Mouse (Mus musculus) T-helper 1 cell (primary cell): ENCODE results near the gene Acadsb.
"Not testable (repeated sequence)": the region's sequence is repeated elsewhere in the genome, so short reads cannot be mapped to it uniquely, and the experiment has no call there.

ENCODE experiments used
- in situ Hi-C: fragments of 300-600 bp; cut with MboI, MseI; formaldehyde crosslinking; loops from one replicate; pipeline ENCODE4 v1.15.1; 2025; ENCODE audit warnings: high pct_unique_total_duplicates

The Acadsb gene

DNA sequence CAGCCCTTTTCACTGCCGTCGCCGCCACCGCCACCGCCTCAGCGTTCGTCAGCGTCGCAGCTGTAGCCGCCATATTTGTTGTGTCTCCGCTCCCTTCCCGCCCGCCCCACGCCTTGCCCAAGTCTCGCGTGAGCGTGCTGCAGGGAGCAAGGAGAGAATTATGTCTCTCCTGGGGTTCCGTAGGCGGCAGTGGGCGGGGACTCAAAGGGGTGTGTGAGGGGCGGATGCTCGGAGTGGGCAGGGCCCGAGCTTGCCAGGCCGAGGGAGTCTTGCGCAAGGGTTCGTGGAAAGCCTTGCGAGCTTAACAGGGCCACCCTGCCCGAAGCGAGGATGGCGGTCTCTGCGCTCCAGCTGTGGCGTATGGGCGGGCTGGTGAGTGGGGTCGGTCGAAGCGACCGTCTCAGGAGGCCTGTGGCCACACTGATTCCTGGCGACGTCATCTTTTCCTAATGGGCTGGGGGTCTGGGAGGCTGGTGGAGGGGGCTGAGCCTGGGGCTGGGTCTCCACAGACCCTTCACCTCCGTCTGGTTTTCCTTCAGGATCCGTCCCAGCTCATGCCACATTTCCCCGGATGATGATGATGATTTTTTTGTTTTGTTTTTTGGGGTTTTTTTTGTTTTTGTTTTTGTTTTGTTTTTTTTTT, at the start of gene Acadsb, which contains the start of gene Ikzf5:
Gene Acadsb (plus strand): TSS at position 186 of the 643 bp plus-strand sequence.
Gene Ikzf5 (minus strand): TSS at position 106 of the 643 bp plus-strand sequence.
- in situ Hi-C loops = loop anchor here (5.0 kb wide), 1 partner anchor 48 kb away; the partner anchor contains the start of gene 2310057M21Rik

DNA sequence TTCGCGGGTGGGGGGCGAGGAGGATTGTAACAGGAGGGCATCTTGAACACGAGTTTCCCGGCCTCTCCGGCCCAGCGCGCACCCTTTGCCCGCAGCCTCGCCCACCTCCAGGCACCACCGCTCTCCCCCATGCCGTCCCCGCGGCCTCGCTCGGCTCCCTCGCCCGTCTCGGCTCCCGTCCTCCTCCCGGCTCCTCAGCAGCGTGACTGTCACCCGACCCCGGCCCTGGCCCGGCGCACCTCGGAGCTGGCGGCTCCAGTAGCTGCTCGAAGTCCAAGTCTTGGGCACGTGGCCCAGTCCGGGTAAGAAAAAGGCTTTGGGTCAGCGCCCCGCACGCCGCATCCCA, 48.2 kb upstream of the Acadsb start:
- in situ Hi-C loops = loop anchor here (5.0 kb wide), 1 partner anchor 50 kb away; the partner anchor contains the start of genes Acadsb and Ikzf5

DNA sequence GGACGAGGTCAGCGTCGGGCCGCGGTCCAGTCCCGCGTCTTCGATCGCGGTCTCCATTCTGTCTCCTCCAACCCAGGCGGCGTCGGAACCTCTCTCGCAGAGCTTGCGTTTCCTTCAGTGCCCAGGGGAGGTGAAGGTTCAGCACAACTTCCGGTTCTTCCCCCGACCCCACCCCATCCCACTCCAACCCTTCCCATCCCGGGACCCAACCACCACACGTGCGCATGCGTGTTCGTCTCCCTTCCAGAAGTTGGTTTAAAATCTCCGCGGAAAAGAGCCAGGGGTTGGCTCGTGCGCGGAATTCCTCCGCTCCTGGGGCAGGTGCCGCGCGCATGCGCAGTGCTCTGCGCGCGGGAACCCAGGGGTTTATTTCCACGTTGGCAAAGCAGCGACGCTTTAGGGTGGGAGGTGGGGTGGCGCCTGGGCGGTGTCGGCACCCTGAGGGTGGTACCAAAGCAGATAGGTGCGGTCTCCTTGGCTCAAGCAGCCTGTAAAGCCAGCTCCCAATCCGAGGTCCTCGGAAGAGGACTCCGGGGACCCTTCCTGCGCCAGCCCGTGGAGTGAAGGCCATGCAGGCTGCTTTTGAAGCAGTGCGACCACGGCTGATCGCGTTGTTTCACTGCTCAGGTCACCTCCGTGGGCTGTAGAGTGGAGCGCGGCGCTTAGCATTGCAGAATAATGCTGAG, 47.6 kb upstream of the Acadsb start, which contains the start of gene 2310057M21Rik:
Gene 2310057M21Rik (minus strand): TSS at position 145 of the 686 bp plus-strand sequence.
- in situ Hi-C loops = loop anchor here (5.0 kb wide), 1 partner anchor 50 kb away; the partner anchor contains the start of genes Acadsb and Ikzf5

DNA sequence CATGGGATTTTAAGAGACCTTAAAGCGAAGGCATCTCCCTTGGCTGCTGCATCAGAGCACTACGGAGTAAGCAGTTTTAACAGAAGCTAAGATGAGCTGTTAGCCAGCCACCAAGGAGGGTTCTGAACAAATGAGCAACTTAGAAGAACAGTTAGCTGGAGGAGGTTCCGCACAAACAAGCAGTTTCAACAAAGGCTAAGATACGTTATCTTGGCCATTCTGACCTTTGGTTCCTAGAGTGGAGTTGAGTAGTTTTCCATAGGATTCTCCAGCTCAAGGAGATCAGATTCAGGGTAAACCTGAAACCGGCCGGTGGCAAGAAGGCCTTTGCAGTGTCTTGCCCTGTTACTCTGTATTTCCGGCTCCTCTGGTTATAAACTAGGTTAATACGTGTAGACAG, 46.3 kb upstream of the Acadsb start:
- in situ Hi-C loops = loop anchor here (5.0 kb wide), 1 partner anchor 48 kb away; the partner anchor contains the start of genes Acadsb and Ikzf5

DNA sequence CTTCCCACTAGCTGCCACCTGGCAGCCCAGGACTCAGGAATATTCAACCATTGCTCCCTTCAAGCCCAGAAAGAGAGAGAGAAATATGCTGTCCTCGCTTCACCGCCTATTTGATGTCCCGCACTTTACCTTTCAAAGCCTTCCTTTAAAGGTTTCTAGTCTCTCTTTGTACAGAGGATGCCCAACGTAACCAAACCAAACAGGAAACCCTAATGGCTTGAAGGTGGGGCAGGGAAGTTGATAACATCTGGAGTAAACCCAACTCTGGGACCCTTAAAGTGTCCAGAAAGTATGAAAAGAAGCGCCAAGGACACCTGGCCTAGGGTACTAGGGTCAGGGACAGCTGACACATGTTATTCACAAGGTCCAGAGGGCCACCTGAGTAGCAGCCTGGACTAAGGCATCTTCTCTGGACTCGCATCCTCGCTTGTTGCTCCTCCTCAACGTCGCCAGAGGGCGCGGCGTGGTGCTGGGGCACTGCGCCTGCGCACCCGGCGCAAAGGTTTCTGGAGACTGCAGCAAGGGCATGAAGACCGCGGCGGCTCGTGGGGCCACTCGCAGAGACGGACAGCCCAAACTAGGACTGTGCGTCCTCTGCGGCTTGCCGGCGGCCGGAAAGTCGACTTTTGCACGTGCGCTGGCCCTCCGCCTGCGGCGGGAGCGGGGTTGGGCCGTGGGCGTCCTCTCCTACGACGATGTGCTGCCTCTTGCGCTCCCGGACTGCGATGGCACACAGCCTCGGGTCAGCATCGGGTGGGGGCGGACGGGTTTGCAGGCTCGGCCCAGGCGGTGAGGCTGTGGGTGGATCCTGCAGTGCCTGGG, 39.5 kb upstream of the Acadsb start, which contains the start of gene Pstk:
Gene Pstk (plus strand): TSS at position 494 of the 822 bp plus-strand sequence.
- in situ Hi-C loops = no loop called here

DNA sequence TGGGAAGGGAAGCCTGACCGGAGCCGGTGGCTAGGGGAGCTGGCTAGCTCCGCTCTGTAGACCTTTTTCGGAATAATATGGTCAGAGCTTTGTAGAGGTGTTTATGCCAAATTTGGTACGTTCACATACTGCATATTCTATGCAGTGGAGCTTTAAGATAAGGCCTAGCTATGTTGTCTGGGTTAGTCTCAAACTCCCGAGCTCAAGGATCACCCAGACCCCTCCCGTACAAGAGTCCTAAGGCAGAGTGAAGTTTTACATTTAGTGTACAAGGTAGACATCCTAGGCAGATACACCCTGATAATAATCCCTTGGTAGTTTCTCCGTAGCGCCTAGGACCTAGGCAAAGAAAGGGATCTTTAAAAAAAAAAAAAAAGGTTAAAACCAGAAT, 38.9 kb upstream of the Acadsb start:
- in situ Hi-C loops = no loop called here

DNA sequence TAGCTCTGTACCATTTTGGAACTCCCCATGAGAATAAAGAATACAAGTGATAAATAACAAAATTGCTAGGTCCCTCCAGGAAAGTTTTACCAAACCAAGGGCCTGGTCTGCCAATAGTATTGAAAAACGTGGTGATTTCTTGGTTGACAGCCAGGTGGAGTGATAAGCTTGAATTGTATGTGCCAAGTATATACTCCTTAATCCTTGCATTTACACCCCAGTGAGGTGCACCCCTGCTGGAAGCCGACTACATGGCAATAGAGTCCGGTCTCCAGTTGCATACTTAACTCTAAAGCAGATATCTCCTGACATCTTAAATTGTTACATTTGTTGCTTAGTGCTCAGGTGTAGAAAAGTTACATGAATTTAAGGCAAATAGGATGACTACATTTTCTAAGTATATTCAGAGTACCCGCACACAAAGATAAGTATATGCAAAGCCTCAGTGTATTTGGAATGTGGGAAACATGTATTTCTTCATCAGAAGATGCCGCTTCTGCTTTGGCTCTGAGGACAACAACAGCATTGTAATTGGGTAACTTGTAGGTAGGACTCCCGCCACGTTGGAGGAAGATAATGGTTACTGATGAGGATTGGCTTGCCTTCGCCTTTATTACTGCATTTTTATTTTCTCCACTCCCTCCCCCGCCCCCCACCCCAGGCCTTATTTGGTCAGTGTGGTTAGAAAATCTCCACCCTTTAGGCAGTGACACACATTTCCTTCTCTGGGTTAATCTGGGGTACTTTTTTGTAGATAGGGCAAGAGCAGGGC, 38.3 kb upstream of the Acadsb start:
- in situ Hi-C loops = no loop called here

DNA sequence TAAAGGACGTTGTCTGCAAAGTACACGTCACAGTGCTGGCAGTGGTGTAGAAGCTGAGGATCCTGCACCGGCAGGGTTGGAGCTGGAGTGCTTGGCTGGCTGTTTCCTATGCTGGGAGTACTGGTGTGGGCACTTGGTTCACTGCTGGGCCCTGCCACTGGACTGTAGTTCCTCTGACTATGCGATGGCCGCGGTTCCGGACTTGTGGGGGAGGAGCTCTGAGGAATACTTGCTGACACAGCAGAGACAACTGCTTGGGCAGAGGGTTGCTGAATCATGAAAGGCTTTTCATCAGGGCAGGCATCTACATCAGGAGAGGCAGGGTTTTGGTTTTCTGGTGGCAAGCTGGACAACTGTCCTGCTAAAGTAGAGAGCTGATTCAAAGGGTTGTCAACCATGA, 18.6 kb upstream of the Acadsb start:
- in situ Hi-C loops = not testable (repeated sequence)

DNA sequence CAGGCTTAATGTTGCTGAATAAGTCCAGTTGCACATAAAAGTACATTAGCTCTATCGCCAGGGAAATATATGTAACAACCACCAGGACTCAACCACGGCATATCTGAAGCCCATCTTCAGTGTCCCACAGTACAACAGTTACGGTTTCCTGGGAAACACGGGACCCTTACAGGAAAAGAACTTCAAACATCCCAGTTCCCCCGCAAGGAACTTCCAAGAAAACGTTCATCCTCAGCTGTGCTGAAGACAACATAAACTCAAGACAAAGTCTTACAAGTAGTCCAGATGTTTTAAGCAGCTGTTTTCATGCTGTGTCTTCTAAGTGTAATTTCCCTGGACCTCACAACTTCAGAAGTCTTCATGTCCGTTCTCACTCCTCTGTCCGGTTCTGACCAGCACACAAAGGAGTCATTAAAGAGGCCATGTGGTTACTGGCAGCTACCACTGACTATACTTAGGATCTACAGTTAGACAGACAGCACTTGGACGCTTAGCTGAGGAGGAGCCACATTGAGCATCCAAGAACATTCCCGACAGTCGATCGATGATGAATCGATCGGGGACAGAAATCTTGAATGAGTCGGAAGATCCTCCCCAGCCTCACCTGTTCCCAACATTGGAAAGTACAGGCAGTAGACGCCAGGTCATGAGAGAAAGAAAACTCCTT, 947 bp upstream of the Acadsb start:
- in situ Hi-C loops = no loop called here

DNA sequence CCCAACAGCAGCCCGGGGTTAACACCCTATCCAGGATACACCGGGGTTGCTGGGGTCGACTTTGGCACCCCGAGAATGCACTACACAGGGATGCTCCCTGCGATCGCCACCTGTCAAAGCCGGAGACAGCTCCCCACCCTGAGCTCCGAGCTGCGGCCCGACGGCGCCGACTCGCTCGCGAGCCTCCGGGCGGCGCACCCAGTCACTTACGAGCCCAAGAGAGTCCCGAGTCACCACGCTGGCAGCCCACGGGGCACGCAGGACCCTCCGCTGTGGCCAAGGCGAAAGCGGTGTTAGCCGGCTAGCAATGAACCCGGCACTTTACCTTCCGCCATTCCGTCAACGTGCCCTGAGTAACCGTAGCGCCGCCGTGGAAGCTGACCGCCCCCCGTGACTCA, 414 bp upstream of the Acadsb start:
- in situ Hi-C loops = loop anchor here (5.0 kb wide), 1 partner anchor 48 kb away; the partner anchor contains the start of gene 2310057M21Rik

DNA sequence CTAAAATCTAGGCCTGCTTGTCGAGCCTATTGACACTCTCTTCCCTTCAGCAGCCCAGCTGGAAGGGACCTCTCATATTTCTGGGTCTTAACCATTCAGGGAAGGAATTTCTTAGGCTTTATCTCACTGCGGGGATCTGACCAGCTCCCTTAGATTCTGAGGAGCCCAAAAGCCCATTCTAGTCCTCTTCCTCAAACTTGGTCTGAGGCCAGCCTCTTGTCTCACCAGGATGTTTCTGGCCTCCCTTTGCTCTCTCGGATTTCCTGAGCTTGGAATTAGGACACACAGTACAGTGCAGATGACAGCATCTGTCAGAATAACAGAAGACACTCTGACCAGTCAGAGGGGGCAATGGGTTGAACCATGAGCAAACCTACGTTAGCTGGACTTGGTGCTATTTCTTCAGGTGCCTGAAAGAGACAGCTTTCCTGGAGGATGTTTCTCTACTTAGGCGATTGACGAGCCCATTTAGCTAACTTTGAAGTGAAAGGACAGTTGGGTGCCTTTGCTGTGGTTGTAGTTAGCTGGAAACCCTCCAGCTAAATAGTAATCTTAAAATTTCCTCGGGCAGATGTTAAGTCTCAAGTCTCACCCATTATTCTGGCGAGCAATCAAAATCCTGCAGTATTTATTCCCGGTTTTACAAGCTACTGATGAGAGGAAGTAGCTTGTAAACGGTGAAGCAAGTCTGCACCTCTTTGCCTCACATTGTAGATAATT, 980 bp downstream of the Acadsb start:
- in situ Hi-C loops = loop anchor here (5.0 kb wide), 1 partner anchor 49 kb away; the partner anchor contains the start of gene 2310057M21Rik

DNA sequence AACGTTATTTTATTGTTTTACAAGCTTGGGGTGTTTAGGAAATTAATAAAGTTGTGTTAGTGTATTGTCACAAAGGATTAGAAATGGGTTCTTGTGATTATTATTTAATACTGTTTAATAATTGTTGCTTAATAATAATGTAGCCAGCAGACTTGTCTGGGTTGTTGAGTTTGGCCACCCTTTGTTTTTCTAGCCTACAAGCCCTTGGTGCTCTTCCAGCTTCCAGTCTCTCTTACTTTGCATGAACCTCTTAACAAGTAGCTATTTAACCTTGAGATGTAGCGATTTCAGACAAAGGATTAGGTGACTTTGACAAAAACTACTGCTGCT, 1.5 kb downstream of the Acadsb start:
- in situ Hi-C loops = loop anchor here (5.0 kb wide), 1 partner anchor 50 kb away; the partner anchor contains the start of gene 2310057M21Rik

DNA sequence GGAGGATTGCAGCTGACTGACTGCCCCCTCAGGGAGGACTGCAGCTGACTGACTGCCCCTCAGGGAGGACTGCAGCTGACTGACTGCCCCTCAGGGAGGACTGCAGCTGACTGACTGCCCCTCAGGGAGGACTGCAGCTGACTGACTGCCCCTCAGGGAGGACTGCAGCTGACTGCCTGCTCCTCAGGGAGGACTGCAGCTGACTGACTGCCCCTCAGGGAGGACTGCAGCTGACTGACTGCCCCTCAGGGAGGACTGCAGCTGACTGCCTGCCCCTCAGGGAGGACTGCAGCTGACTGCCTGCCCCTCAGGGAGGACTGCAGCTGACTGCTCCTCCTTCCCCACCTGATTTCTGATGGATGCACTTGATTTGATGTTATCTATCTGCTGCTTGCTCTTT, 6.3 kb downstream of the Acadsb start:
- in situ Hi-C loops = not testable (repeated sequence)

DNA sequence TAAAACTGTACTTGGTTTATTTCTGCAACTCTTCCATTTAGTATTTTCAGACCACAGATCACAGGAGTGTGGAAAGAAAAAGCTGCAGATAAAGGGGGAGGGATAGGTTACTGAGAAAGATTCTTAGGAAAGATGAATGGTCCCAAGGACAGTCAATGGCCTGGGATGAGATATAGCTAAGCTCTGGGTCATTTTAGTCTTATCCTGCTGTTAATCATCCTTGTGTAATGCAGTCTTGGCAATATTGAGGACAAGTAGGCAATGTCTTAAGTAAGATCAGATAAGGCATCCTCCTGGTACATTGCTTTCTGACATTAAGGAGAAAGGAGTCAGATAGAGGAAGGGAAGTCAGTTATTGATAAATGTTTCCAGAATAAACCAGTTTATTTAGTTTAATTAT, 7.2 kb downstream of the Acadsb start:
- in situ Hi-C loops = no loop called here

DNA sequence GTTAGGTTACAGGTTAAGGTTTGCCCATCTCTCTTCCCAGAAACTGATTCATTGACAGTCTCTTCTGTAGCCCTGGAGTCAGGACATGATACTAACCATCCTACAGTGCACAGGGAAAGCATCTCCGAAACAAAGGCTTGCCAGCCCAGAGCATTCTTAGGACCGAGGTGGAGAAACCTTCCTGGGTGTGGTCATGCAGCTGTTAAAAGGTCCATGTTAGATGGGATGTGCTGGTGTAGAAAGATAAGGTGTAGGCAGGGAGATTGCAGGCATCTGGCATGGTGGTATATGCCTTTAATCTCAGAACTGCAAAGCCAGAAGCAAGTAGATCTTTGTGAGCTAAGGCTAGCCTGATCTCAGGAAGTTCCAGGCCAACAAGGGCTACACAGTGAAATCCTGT, 14.5 kb downstream of the Acadsb start:
- in situ Hi-C loops = no loop called here

DNA sequence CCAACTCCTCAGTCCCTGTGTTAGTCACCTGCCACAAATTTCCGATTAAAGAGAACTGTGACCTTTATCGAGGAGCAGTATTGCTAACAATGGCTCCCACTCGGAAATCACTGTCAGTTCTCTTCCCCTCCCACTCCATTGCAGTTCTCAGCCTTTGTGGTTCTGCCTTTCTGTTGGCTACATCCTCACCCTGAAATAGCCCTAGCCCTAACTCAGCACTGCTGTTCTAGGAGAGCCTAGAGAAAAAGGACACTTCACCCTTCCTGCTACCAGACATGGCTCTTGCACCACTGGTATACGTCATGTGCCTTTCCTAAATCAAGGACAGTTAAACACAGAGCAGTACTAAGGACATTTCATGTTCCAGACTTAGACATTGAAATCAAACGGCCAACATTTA, 16.9 kb downstream of the Acadsb start:
- in situ Hi-C loops = no loop called here

DNA sequence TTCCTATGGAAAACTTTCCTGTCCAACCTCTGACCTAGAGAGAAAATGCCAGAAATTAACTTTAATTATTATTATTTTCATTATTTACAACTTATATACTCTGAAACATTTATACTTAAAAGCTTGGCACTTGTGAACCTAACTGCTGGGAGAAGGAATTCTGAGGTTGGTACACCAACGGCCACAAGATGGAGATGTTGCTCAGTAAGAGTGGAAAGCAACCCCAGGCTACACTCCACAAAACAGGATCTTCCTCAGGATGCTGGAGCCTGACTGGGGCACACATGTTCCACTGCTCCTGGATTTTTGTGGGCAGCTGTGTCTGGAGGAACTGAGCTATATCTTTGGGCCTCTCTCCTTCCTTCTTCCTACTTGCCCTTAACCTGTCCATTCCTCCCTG, 21.8 kb downstream of the Acadsb start:
- in situ Hi-C loops = no loop called here

DNA sequence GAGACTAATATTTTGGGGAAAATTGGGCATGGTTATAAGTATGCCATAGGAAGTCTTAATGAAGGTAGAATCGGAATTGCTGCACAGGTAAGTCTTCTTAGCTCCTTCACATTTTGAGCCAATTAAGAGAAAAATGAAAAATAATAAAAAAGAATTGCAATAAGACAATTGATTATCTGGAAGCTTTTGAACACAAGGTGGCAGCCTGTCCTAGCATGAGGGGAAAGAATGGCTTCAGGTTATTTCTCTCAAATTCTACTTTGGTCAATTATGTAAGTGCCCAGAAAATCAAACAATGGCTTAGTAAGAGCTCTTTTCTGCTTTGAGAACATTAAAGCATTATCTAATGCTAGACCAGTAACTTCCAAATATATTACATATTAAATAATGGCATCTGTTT, 23.9 kb downstream of the Acadsb start:
- in situ Hi-C loops = no loop called here

DNA sequence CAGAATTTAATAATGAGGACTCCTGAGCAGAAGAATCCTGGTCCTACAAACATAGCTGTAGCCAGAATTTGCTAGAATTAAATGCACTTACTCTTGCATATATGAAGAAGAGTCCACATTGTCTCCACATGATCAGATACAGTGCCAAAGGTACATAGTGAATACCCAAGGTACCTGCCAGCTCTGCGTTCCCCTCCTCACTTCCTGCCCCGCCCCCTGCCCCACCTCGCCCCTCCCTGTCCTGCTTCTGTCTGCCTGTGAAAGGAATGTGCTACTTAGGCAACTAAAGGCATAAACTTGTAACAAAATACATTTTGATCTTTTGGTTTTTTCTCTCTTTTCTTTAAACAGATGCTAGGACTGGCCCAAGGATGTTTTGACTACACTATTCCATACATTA, 26.6 kb downstream of the Acadsb start:
- in situ Hi-C loops = no loop called here

DNA sequence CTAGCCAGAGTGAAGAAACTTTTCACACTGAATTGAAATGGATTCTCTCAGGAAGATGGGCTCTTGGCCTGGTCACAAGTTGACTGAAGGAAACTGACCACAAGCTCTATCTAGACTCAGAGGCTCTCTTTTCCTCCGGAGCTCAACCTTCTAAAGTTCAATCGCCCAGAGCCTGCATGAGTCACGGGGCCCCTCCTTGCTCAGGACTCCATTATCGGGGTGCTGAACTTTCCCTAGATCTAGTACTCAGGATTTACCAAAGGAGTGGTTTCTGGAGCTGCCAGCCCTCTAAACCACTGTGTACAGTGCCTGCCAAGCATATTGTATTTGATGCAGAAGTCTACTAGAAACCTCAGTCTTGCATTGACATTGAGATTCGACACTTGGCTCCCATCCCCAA, 46.3 kb downstream of the Acadsb start:
- in situ Hi-C loops = no loop called here
